Mouse (Mus musculus) frontal cortex, adult (tissue): Measurements from ENCODE around the gene Rgs9bp.

Experiments
- ATAC-seq: cut with Nextera tagmentation; 2 replicates; pipeline ENCODE4 v1.9.2; 2017; ENCODE audit warnings: mild to moderate bottlenecking, moderate library complexity, mixed read lengths; ENCODE audit not compliant: low TSS enrichment

The Rgs9bp gene

DNA sequence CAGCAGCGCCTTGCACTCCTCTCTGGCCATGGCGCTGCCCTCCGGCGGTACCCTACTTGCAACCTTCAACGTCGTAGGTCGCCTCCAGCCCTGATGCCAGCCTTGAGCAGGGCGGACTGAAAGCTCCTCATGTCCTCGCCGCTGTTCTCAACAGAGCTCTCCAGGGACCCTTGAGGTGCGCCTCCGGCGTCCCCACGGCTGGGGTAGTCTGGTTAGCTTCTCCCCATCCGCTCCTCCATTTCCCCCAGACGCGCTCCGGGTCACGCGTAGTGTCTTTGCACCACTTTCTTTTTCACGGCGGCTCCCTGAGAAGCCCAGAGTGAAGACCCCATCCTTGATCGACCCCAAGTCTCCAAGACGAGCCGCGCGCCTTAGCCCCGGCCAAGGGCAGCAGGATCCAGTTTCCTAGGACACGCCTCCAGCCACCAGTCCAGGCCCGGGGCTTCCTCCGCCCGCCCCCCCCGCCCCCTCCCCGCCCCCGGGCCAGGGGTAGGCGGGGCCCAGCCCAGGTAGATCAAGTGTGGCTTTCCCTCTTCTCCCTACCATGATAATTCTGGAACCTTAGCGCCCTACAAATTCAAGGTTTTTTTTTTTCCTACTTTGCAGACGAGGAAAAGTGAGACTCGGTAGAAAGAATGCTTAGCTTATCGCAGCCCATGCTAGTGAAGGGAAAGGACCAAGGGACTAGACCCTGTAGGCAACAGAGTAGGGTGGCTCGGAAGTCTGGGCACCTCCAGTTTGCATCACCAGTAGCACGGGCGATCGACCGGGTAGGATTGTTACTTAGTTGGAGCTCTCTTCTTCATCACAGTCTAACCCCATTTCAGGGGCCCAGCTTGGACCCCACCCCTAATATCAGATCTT, at the start of gene Rgs9bp:
Gene Rgs9bp (minus strand): TSS at position 392 of the 864 bp plus-strand sequence.
- ATAC-seq: 0 out of 2 replicates have a peak, but pooled peaks have one; percentile 29

DNA sequence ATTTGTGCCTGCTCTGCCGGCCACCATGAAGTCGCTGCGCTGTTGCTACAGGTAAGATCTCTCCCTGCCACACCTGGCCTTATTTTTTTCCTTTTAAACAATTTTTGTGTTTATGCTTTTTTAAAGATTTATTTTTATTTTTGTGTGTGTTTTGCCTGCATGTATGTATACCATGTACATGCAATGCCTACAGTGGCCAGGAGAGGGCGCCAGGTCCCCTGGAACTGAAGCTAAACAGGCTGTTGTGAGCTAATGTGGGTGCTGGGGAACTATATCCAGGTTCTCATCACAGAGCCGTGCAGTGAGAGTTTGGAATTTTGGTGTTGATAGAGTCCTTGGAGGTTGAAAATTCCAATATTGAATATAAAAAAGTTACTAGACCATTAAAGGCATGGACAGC, 43.1 kb upstream of the Rgs9bp start:
- ATAC-seq: no peak

GRCm38 (mm10) chr7:35627371-35627770, 42.0 kb upstream of the Rgs9bp start:
- ATAC-seq: no peak

- no peak for ATAC-seq
Observed at GRCm38 (mm10) chr7:35626038-35626437, 40.7 kb upstream of the Rgs9bp start.

DNA sequence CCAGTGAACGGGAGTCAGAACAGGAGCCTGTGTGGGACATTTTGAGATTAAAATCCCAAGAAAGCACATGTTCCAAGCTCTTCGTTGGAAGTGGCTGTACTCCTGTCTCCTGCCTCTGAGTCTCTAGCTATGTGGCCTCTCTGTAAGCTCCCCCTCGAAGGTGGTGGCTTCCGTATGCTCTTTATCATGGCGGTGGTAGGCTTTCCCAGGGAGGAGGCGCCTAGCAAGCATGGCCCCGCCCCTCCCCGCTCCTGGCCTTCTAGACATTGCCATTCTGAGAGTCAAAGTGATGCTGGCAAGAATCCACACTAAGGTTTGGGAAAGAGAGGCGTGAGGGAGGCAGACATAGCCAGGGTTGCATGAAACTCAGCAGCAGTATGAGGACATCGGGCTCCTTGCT, 37.2 kb upstream of the Rgs9bp start:
- no peak for ATAC-seq

GRCm38 (mm10) chr7:35617513-35617912, 32.1 kb upstream of the Rgs9bp start:
- ATAC-seq: no peak

GRCm38 (mm10) chr7:35609245-35609644, 23.9 kb upstream of the Rgs9bp start:
- ATAC-seq: no peak

- no peak for ATAC-seq
Observed at GRCm38 (mm10) chr7:35606816-35607215, 21.4 kb upstream of the Rgs9bp start.

GRCm38 (mm10) chr7:35602766-35603165, 17.4 kb upstream of the Rgs9bp start:
- ATAC-seq: no peak

GRCm38 (mm10) chr7:35601106-35601505, 15.7 kb upstream of the Rgs9bp start:
- ATAC-seq: no peak

DNA sequence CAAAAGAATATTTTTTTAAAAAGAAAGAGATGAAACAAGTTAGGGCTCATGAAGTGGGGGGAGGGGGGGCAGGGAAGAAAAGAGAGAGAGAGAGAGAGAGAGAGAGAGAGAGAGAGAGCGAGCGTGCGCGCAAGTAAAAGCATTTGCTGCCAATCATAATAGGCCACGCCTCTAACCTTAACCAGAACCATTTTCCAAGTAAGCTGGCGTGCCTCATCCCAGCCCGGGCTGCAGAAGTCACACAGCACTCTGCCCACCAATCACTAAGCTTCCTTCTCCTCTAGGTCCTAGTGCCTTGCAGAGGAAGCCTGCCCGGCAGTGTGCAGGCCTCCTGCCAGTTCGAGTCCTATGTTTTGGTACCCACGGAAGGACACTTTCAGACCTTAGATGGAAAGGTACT, 14.6 kb upstream of the Rgs9bp start:
- ATAC-seq: no peak

- peak; percentile 80 for ATAC-seq
Observed at GRCm38 (mm10) chr7:35599492-35599891, 14.1 kb upstream of the Rgs9bp start.

- ATAC-seq: no peak
Observed at GRCm38 (mm10) chr7:35594311-35594710, 8.9 kb upstream of the Rgs9bp start.

- peak; percentile 12; the same call in 1 of the 2 replicates for ATAC-seq
Observed at GRCm38 (mm10) chr7:35590731-35591191, 5.4 kb upstream of the Rgs9bp start.

DNA sequence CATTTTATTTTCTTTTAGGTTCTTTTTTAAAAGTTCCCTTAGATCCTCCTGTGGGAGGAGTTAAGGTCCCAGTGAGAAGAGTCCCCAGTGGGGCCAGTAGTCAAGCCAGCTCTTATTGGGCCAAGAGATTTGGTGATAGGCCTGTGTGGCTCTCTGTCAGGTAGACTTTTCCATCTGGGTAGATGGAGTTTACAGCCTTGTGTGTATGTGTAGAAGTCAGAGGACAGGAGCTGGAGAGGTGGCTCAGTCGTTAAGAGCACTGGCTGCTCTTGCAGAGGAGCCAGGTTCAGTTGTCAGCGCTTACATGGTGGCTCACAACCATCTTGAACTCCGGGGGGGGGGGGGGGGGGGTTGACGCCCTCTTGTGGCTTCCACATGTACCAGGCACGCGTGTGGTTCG, 4.1 kb upstream of the Rgs9bp start:
- no peak for ATAC-seq

DNA sequence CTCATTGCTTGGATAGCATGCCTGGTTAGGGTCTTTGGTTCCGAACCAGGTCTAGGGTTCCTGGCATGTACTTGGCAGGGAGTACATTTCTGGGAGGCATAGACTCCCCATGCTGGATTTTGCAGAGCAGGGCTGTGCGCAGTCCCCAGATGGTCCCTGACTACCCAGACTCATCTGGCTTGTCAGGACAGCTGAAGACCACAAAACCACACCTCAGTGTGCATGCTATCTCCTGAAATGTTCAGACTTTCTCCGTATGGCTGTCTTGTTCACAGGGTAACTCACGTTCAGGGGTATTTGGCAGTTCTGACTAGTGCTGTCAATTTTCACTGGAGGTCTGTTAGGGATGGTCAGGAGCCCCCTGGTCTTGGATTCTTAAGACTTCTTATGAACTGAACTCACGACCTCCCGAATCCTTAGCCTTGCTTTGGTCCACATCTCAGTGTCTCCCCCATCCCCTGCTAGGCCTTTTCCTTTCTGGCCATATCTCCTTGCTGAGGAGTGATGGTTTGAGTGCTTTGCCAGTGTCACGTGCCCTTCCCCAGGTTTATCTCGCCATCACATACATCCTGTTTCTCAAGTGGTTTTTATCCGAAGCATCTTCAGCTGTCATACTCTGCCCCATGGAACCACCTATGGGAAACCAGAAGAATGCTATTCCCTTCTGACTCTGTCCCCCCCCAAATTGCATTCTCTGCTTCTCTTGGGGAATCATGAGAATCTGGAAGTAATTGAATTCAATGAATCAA, 3.5 kb upstream of the Rgs9bp start:
- no peak for ATAC-seq

DNA sequence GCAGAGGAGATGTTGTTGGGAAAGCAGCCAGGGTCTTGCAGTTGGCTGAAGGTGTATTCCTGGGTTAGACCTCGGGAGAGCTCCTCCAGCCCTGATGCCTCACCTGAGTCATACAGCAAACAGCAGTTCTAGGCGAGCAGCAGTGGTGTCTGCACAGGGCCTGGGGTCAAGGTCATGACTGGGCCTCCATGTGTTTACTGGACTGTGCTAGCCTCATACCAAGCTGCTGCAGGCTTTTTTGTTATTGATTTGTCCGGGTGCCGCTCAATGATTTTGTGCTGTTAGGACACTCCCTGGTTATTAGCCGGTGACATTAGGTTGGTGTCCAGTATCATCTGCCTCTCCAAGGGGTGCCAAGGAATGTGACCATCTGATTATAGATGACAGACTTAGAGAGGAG, 2.3 kb upstream of the Rgs9bp start:
- ATAC-seq: no peak

DNA sequence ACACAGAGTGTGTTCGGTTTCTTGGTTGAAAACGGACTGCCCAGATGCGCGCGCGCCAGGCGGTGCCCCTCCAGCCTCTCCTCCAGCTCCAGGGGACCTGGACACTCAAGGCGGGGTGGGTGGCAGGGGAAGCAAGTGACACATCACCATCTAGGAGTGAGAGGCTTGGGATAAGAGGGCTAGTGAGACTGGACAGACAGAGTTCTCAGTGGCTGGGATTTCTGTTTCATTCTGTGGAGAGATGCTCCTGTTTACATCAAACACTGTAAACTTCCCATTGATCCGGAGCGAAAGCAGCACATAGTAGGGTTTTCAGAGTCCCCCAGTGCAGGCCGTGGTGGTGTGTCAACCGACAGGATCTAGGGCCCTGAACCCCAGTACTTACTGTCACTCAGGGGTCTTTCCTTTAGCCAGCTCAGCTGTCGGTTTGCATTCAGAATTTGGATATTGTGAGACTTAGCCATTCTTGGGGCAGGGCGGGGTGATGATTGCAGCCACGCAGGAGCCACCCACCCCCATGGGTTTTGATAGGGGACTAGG, 1.6 kb upstream of the Rgs9bp start:
- ATAC-seq: no peak

GRCm38 (mm10) chr7:35586055-35586905, 898 bp upstream of the Rgs9bp start, which contains the start of gene Ankrd27:
Ankrd27 (plus strand) TSS chr7:35586244.
- ATAC-seq: peak; percentile 95

DNA sequence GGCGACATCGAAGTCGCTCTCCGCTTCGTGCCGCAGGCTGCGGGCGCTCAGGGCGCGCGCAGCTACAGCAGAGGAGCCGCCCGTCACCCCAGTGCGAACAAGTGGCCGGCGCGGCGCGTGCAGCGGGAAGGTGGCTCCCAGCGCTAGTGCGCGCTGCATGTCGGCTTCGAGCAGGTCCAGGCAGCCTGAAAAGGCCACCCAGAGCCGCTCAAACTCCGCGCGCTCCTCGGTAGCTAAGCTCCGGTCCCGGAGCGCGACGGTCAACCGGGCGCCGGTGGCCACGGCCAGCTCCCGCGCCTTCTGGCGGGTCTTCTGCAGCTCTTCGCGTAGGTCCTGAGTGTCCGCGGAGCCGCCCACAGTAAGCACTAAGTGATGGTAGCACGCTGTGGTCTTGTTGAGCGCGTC, 594 bp downstream of the Rgs9bp start:
- no peak for ATAC-seq

GRCm38 (mm10) chr7:35584068-35584785, 1.2 kb downstream of the Rgs9bp start:
- no peak for ATAC-seq
